Mouse (Mus musculus): ENCODE results near the gene C5ar2. TPM values are rescaled to one million over a fixed set of nuclear protein-coding genes. Genes with fewer than 3 reads are reported as not detected.

Gene C5ar2
- total and polyA plus RNA-seq, 2 experiments from 2014 or later, result 0.65 to 0.67 TPM

- Histone ChIP-seq H3K9me3 (replicated peaks; ENCODE audit: control insufficient read depth, low read length) (no peaks in the 10 kb centered on the region), H3K36me3 (replicated peaks; ENCODE audit: control insufficient read depth, insufficient read depth, low read length) (peaks cover 44% of the 10 kb centered on the region), H3K4me1 (ENCODE audit: control insufficient read depth, insufficient read depth) (no peaks in the 10 kb centered on the region), H3K9ac (replicated peaks; ENCODE audit: low read depth, low read length) (no peak overlapping the region), H3K27me3 (ENCODE audit: control insufficient read depth, insufficient read depth, low read length) (no peaks in the 10 kb centered on the region), H3K4me3 (ENCODE audit: low read depth, low read length) (no peak overlapping the region), H3K4me2 (ENCODE audit: low read depth, low read length) (no peak overlapping the region), H3K27ac (ENCODE audit: low read depth) (no peak overlapping the region)
- TF ChIP-seq EP300 (IDR thresholded peaks at IDR 0.05; ENCODE audit: low read depth) (no peak), CTCF (IDR thresholded peaks at IDR 0.05; ENCODE audit: low read depth) (no peak)
- 76% methylated on average over 11 of the region's 11 CpGs for WGBS
- no peak for ATAC-seq (ENCODE audit: insufficient read depth, low read depth)
- DNase-seq (ENCODE audit: low spot score), result no peak
Measured at GRCm38 (mm10) chr7:16198540-16198939, 45.4 kb downstream of the C5ar2 start.

DNA sequence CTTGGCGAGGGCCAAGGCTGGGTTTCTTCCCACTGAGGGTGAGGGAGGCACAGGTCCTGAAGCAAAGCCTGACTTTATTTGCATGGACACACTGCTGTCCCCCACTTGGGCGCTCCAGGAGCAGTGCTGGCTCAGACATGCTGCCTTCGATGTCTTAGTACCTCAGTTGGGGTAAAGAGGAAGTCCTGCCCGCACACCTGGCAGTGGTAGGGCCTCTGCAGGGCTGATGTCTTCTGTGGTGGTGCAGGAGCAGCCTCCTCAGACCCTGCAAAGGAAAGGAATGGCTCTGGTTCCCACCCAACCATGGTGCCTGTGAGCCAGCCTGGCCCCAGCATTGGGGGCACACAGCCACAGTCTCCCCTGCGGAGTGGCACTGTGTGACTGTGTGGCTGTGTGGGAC lies 46.8 kb downstream of the C5ar2 start:
- Histone ChIP-seq H3K9ac (replicated peaks; ENCODE audit: low read depth, low read length) (no peak overlapping the region), H3K4me3 (ENCODE audit: low read depth, low read length) (no peak overlapping the region), H3K4me1 (ENCODE audit: control insufficient read depth, insufficient read depth) (no peaks in the 10 kb centered on the region), H3K27me3 (ENCODE audit: control insufficient read depth, insufficient read depth, low read length) (no peaks in the 10 kb centered on the region), H3K9me3 (replicated peaks; ENCODE audit: control insufficient read depth, low read length) (no peaks in the 10 kb centered on the region), H3K27ac (ENCODE audit: low read depth) (peak overlapping the region; percentile 7; the same call in 1 of the 2 replicates), H3K36me3 (replicated peaks; ENCODE audit: control insufficient read depth, insufficient read depth, low read length) (peaks cover 37% of the 10 kb centered on the region), H3K4me2 (ENCODE audit: low read depth, low read length) (no peak overlapping the region)
- DNase-seq (ENCODE audit: low spot score) (no peak), ATAC-seq (ENCODE audit: insufficient read depth, low read depth) (no peak)
- 67% methylated on average over 5 of the region's 5 CpGs for WGBS
- TF ChIP-seq CTCF (IDR thresholded peaks at IDR 0.05; ENCODE audit: low read depth), result no peak

DNA sequence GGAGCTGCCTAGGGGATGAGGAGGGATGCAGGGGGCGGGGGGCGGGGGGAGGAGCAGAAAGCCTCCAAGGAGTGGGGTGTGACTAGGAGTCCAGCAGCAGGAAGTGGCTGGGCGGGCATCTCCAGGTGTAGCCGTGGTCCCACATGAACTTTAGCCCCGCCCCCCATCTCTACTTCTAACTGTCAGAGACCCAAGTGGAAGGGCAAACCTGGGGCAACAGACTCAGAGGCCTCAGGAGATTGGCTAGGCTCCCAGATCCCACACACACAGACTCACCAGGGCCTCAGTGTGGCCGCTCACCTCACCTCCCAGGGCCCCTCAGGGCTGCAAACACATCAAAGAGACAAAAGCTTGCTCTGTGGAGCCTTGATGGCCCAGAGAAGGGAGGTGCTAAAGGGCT lies 47.3 kb downstream of the C5ar2 start:
- no peaks in the 10 kb centered on the region for H3K4me1 ChIP-seq (ENCODE audit: control insufficient read depth, insufficient read depth)
- ATAC-seq (ENCODE audit: insufficient read depth, low read depth) (no peak), DNase-seq (ENCODE audit: low spot score) (no peak)
- no peak overlapping the region for H3K4me3 ChIP-seq (ENCODE audit: low read depth, low read length)
- 62% methylated on average over 4 of the region's 6 CpGs for WGBS
- H3K27ac ChIP-seq (ENCODE audit: low read depth), result no peak overlapping the region
- H3K9me3 ChIP-seq (replicated peaks; ENCODE audit: control insufficient read depth, low read length), result no peaks in the 10 kb centered on the region
- H3K4me2 ChIP-seq (ENCODE audit: low read depth, low read length), result no peak overlapping the region
- TF ChIP-seq EP300 (IDR thresholded peaks at IDR 0.05; ENCODE audit: low read depth) (no peak), CTCF (IDR thresholded peaks at IDR 0.05; ENCODE audit: low read depth) (no peak)
- no peaks in the 10 kb centered on the region for H3K27me3 ChIP-seq (ENCODE audit: control insufficient read depth, insufficient read depth, low read length)
- H3K36me3 ChIP-seq (replicated peaks; ENCODE audit: control insufficient read depth, insufficient read depth, low read length), result peaks cover 31% of the 10 kb centered on the region
- H3K9ac ChIP-seq (replicated peaks; ENCODE audit: low read depth, low read length), result no peak overlapping the region

GRCm38 (mm10) chr7:16193702-16194101 lies 50.3 kb downstream of the C5ar2 start:
- H3K4me1 ChIP-seq (ENCODE audit: control insufficient read depth, insufficient read depth), result no peaks in the 10 kb centered on the region
- no peak for TF ChIP-seq EP300 (IDR thresholded peaks at IDR 0.05; ENCODE audit: low read depth)
- TF ChIP-seq CTCF (IDR thresholded peaks at IDR 0.05; ENCODE audit: low read depth), result no peak
- peaks cover 22% of the 10 kb centered on the region for H3K36me3 ChIP-seq (replicated peaks; ENCODE audit: control insufficient read depth, insufficient read depth, low read length)
- H3K4me2 ChIP-seq (ENCODE audit: low read depth, low read length), result no peak overlapping the region
- ATAC-seq (ENCODE audit: insufficient read depth, low read depth), result no peak
- no peaks in the 10 kb centered on the region for H3K27me3 ChIP-seq (ENCODE audit: control insufficient read depth, insufficient read depth, low read length)
- H3K27ac ChIP-seq (ENCODE audit: low read depth), result no peak overlapping the region
- H3K9me3 ChIP-seq (replicated peaks; ENCODE audit: control insufficient read depth, low read length), result no peaks in the 10 kb centered on the region
- H3K4me3 ChIP-seq (ENCODE audit: low read depth, low read length), result no peak overlapping the region
- 51% methylated on average over 3 of the region's 3 CpGs for WGBS
- DNase-seq (ENCODE audit: low spot score), result no peak
- no peak overlapping the region for H3K9ac ChIP-seq (replicated peaks; ENCODE audit: low read depth, low read length)

- ATAC-seq (ENCODE audit: insufficient read depth, low read depth), result 0 out of 2 replicates have a peak, but pooled peaks have one; percentile 24
Measured at GRCm38 (mm10) chr7:16192315-16192714, 51.6 kb downstream of the C5ar2 start.

GRCm38 (mm10) chr7:16187494-16187893 lies 56.5 kb downstream of the C5ar2 start:
- Histone ChIP-seq H3K27me3 (ENCODE audit: control insufficient read depth, insufficient read depth, low read length) (no peaks in the 10 kb centered on the region), H3K4me2 (ENCODE audit: low read depth, low read length) (no peak overlapping the region), H3K9ac (replicated peaks; ENCODE audit: low read depth, low read length) (no peak overlapping the region), H3K9me3 (replicated peaks; ENCODE audit: control insufficient read depth, low read length) (no peaks in the 10 kb centered on the region), H3K4me1 (ENCODE audit: control insufficient read depth, insufficient read depth) (no peaks in the 10 kb centered on the region), H3K4me3 (ENCODE audit: low read depth, low read length) (no peak overlapping the region), H3K36me3 (replicated peaks; ENCODE audit: control insufficient read depth, insufficient read depth, low read length) (no peaks in the 10 kb centered on the region), H3K27ac (ENCODE audit: low read depth) (no peak overlapping the region)
- no peak for ATAC-seq (ENCODE audit: insufficient read depth, low read depth)
- WGBS, result 67% methylated on average over 8 of the region's 8 CpGs
- no peak for DNase-seq (ENCODE audit: low spot score)
- no peak for TF ChIP-seq EP300 (IDR thresholded peaks at IDR 0.05; ENCODE audit: low read depth)
- no peak for TF ChIP-seq CTCF (IDR thresholded peaks at IDR 0.05; ENCODE audit: low read depth)

More at GRCm38 (mm10) chr7:16192315-16192714, 51.6 kb downstream of the C5ar2 start:
- H3K4me2 ChIP-seq (ENCODE audit: low read depth, low read length), result no peak overlapping the region
- H3K4me1 ChIP-seq (ENCODE audit: control insufficient read depth, insufficient read depth), result no peaks in the 10 kb centered on the region
- H3K36me3 ChIP-seq (replicated peaks; ENCODE audit: control insufficient read depth, insufficient read depth, low read length), result peaks cover 9% of the 10 kb centered on the region; the same call in 1 of the 2 replicates
- TF ChIP-seq EP300 (IDR thresholded peaks at IDR 0.05; ENCODE audit: low read depth) (no peak), CTCF (IDR thresholded peaks at IDR 0.05; ENCODE audit: low read depth) (peak; percentile 67)
- WGBS, result 15% methylated on average over 5 of the region's 5 CpGs
- no peak overlapping the region for H3K27ac ChIP-seq (ENCODE audit: low read depth)
- H3K4me3 ChIP-seq (ENCODE audit: low read depth, low read length), result no peak overlapping the region
- H3K9me3 ChIP-seq (replicated peaks; ENCODE audit: control insufficient read depth, low read length), result no peaks in the 10 kb centered on the region
- no peak for DNase-seq (ENCODE audit: low spot score)
- no peak overlapping the region for H3K9ac ChIP-seq (replicated peaks; ENCODE audit: low read depth, low read length)
- H3K27me3 ChIP-seq (ENCODE audit: control insufficient read depth, insufficient read depth, low read length), result no peaks in the 10 kb centered on the region

Other genes with a start within 250 kb of the C5ar2 start
- 2.6 and 7.2 TPM in 2 replicates for gene Bicra, start 196.2 kb downstream of the C5ar2 start, total RNA-seq (2014; rRNA removed; ENCODE audit: low replicate concordance)
- 2.0 and 2.4 TPM in 2 replicates for gene Bicra, start 196.2 kb downstream of the C5ar2 start, polyA plus RNA-seq (2015; fragmentation: Nextera tagmentation; extraction: Ambion mirVana)
- gene Zfp541, start 182.3 kb downstream of the C5ar2 start, total RNA-seq (2014; rRNA removed; ENCODE audit: low replicate concordance), result 0.54 TPM in 1 of 2 replicates, not detected in the other
- gene Zfp541, start 182.3 kb downstream of the C5ar2 start, polyA plus RNA-seq (2015; fragmentation: Nextera tagmentation; extraction: Ambion mirVana), result not detected in 2 replicates
- gene Napa, start 145.7 kb downstream of the C5ar2 start, total RNA-seq (2014; rRNA removed; ENCODE audit: low replicate concordance), result 259 and 452 TPM in 2 replicates
- 144 and 154 TPM in 2 replicates for gene Napa, start 145.7 kb downstream of the C5ar2 start, polyA plus RNA-seq (2015; fragmentation: Nextera tagmentation; extraction: Ambion mirVana)
- gene Kptn, start 124.3 kb downstream of the C5ar2 start, total RNA-seq (2014; rRNA removed; ENCODE audit: low replicate concordance), result 40.1 and 45.1 TPM in 2 replicates
- gene Kptn, start 124.3 kb downstream of the C5ar2 start, polyA plus RNA-seq (2015; fragmentation: Nextera tagmentation; extraction: Ambion mirVana), result 26.2 and 27.1 TPM in 2 replicates
- 0.57 and 1.2 TPM in 2 replicates for gene Slc8a2, start 114.3 kb downstream of the C5ar2 start, total RNA-seq (2014; rRNA removed; ENCODE audit: low replicate concordance)
- gene Slc8a2, start 114.3 kb downstream of the C5ar2 start, polyA plus RNA-seq (2015; fragmentation: Nextera tagmentation; extraction: Ambion mirVana), result 0.03 and 0.05 TPM in 2 replicates
- gene Meis3, start 69.1 kb downstream of the C5ar2 start, total RNA-seq (2014; rRNA removed; ENCODE audit: low replicate concordance), result 8.1 and 9.3 TPM in 2 replicates
- gene Meis3, start 69.1 kb downstream of the C5ar2 start, polyA plus RNA-seq (2015; fragmentation: Nextera tagmentation; extraction: Ambion mirVana), result 7.7 and 9.1 TPM in 2 replicates
- gene Dhx34, start 22.1 kb downstream of the C5ar2 start, total RNA-seq (2014; rRNA removed; ENCODE audit: low replicate concordance), result 16.7 and 19.8 TPM in 2 replicates
- 6.1 and 7.2 TPM in 2 replicates for gene Dhx34, start 22.1 kb downstream of the C5ar2 start, polyA plus RNA-seq (2015; fragmentation: Nextera tagmentation; extraction: Ambion mirVana)
- gene C5ar1, start 15.4 kb upstream of the C5ar2 start, total RNA-seq (2014; rRNA removed; ENCODE audit: low replicate concordance), result 2.0 and 3.3 TPM in 2 replicates
- 1.9 and 2.2 TPM in 2 replicates for gene C5ar1, start 15.4 kb upstream of the C5ar2 start, polyA plus RNA-seq (2015; fragmentation: Nextera tagmentation; extraction: Ambion mirVana)
- gene Inafm1, start 29.5 kb upstream of the C5ar2 start, total RNA-seq (2014; rRNA removed; ENCODE audit: low replicate concordance), result 9.8 and 10.7 TPM in 2 replicates
- 7.7 and 9.6 TPM in 2 replicates for gene Inafm1, start 29.5 kb upstream of the C5ar2 start, polyA plus RNA-seq (2015; fragmentation: Nextera tagmentation; extraction: Ambion mirVana)
- 5.7 and 43.7 TPM in 2 replicates for gene Ccdc9, start 42.6 kb upstream of the C5ar2 start, total RNA-seq (2014; rRNA removed; ENCODE audit: low replicate concordance)
- gene Ccdc9, start 42.6 kb upstream of the C5ar2 start, polyA plus RNA-seq (2015; fragmentation: Nextera tagmentation; extraction: Ambion mirVana), result 4.7 and 7.2 TPM in 2 replicates
- gene Bbc3, start 64.2 kb upstream of the C5ar2 start, total RNA-seq (2014; rRNA removed; ENCODE audit: low replicate concordance), result 7.3 and 14.6 TPM in 2 replicates
- 5.6 and 6.6 TPM in 2 replicates for gene Bbc3, start 64.2 kb upstream of the C5ar2 start, polyA plus RNA-seq (2015; fragmentation: Nextera tagmentation; extraction: Ambion mirVana)
- 41.7 and 61.2 TPM in 2 replicates for gene Sae1, start 143.7 kb upstream of the C5ar2 start, total RNA-seq (2014; rRNA removed; ENCODE audit: low replicate concordance)
- gene Sae1, start 143.7 kb upstream of the C5ar2 start, polyA plus RNA-seq (2015; fragmentation: Nextera tagmentation; extraction: Ambion mirVana), result 101 and 102 TPM in 2 replicates
- 16.5 and 16.9 TPM in 2 replicates for gene Zc3h4, start 156.8 kb upstream of the C5ar2 start, total RNA-seq (2014; rRNA removed; ENCODE audit: low replicate concordance)
- 4.4 and 5.0 TPM in 2 replicates for gene Zc3h4, start 156.8 kb upstream of the C5ar2 start, polyA plus RNA-seq (2015; fragmentation: Nextera tagmentation; extraction: Ambion mirVana)
- gene Tmem160, start 208.6 kb upstream of the C5ar2 start, total RNA-seq (2014; rRNA removed; ENCODE audit: low replicate concordance), result 94.2 and 123 TPM in 2 replicates
- 153 and 154 TPM in 2 replicates for gene Tmem160, start 208.6 kb upstream of the C5ar2 start, polyA plus RNA-seq (2015; fragmentation: Nextera tagmentation; extraction: Ambion mirVana)
- gene Npas1, start 233.6 kb upstream of the C5ar2 start, total RNA-seq (2014; rRNA removed; ENCODE audit: low replicate concordance), result not detected in 2 replicates
- gene Npas1, start 233.6 kb upstream of the C5ar2 start, polyA plus RNA-seq (2015; fragmentation: Nextera tagmentation; extraction: Ambion mirVana), result 0.18 and 0.29 TPM in 2 replicates